Mouse (Mus musculus) limb, embryonic 14.5 days (tissue): ENCODE measurements around the gene Gm20388. TPM values are rescaled to one million over a fixed set of nuclear protein-coding genes. Genes with fewer than 3 reads are reported as not detected.

Experiments used
- ATAC-seq: fragments of 200-750 bp; cut with Nextera tagmentation; 2 replicates; pipeline ENCODE4 v1.8.0; 2017; ENCODE audit warnings: low read depth, moderate number of reproducible peaks, moderate TSS enrichment; ENCODE audit not compliant: low FRiP score
- DNase-seq: peaks from one replicate; pipeline ENCODE4 v3.0.0-alpha.2; 2015; ENCODE audit warnings: low spot score
- H3K27ac ChIP-seq: fragments of 300-500 bp; sonication (generic); replicated peaks from 2 replicates; pipeline ENCODE4 v1.5.1; 2014; ENCODE audit warnings: low read depth, mild to moderate bottlenecking, low read length, moderate library complexity, mixed read lengths
- H3K27me3 ChIP-seq: fragments of 300-500 bp; sonication (generic); 2 replicates; pipeline ENCODE4 v1.6.1; 2014; ENCODE audit warnings: low read length, mixed read lengths; ENCODE audit not compliant: control insufficient read depth, insufficient read depth
- H3K36me3 ChIP-seq: fragments of 300-500 bp; sonication (generic); 2 replicates; pipeline ENCODE4 v1.6.1; 2014; ENCODE audit warnings: mild to moderate bottlenecking, low read length, moderate library complexity, mixed read lengths; ENCODE audit not compliant: control insufficient read depth, insufficient read depth
- H3K4me1 ChIP-seq: fragments of 300-500 bp; sonication (generic); 2 replicates; pipeline ENCODE4 v1.6.1; 2014; ENCODE audit warnings: antibody characterized with exemption, low read length, mixed read lengths; ENCODE audit not compliant: control insufficient read depth, insufficient read depth
- H3K4me2 ChIP-seq: fragments of 300-500 bp; sonication (generic); replicated peaks from 2 replicates; pipeline ENCODE4 v1.6.1; 2014; ENCODE audit warnings: low read depth, mild to moderate bottlenecking, low read length, moderate library complexity; ENCODE audit not compliant: severe bottlenecking
- H3K4me3 ChIP-seq: fragments of 300-500 bp; sonication (generic); replicated peaks from 2 replicates; pipeline ENCODE4 v1.5.1; 2014; ENCODE audit warnings: low read length
- H3K9ac ChIP-seq: fragments of 300-500 bp; sonication (generic); 2 replicates; pipeline ENCODE4 v1.6.1; 2014; ENCODE audit warnings: mild to moderate bottlenecking, low read depth, low read length, moderate library complexity; ENCODE audit not compliant: severe bottlenecking
- H3K9me3 ChIP-seq: fragments of 300-500 bp; sonication (generic); 2 replicates; pipeline ENCODE4 v1.6.1; 2016; ENCODE audit warnings: low read length; ENCODE audit not compliant: control insufficient read depth
- POLR2A ChIP-seq: fragments of 200-500 bp; IDR thresholded peaks from 2 replicates; pipeline ENCODE4 v1.8.0; 2012; ENCODE audit warnings: inconsistent platforms, mild to moderate bottlenecking, moderate library complexity, borderline replicate concordance; ENCODE audit not compliant: insufficient read depth, insufficient read length; ENCODE audit errors: extremely low read depth
- WGBS: fragments of 180-500 bp; shearing (Covaris S2); extraction: QIAGEN DNeasy Blood & Tissue Kit; methylation state at CpG from one replicate; pipeline ENCODE4 v1.1.7; 2014; 5-methylcytosine and 5-hydroxymethylcytosine counted together
- polyA plus RNA-seq, 2 experiments: library from polyadenylated mRNA; depleted of rRNA in 1 of 2; stranded (reverse) in 1 of 2; unstranded in 1 of 2; fragments of >200 nt; fragmentation: Nextera tagmentation in 1 of 2; extraction: Ambion mirVana in 1 of 2; gene quantifications; 2 replicates each; pipeline versions ENCODE4 v1.2.1 to v1.2.3; 2012 to 2014

Gene Gm20388
- polyA plus RNA-seq, 2 experiments: 1.9 to 49.9 TPM

- Histone ChIP-seq H3K27me3 (no peaks in the 10 kb centered on the region), H3K27ac (no peak overlapping the region), H3K4me1 (peaks cover 17% of the 10 kb centered on the region), H3K9me3 (no peaks in the 10 kb centered on the region), H3K36me3 (no peaks in the 10 kb centered on the region), H3K9ac (no peak overlapping the region), H3K4me3 (no peak overlapping the region), H3K4me2 (no peak overlapping the region)
- ATAC-seq (no peak), DNase-seq (no peak)
- TF ChIP-seq POLR2A: no peak
- 36% methylated on average over 3 of the region's 3 CpGs for WGBS
These were observed 1551.5 kb downstream of the Gm20388 start for GRCm38 (mm10) chr8:121462092-121462491.

GRCm38 (mm10) chr8:121468083-121469071 is 1557.7 kb downstream of the Gm20388 start:
- Histone ChIP-seq H3K4me2 (peak overlapping the region; percentile 20; the same call in 1 of the 2 replicates), H3K36me3 (no peaks in the 10 kb centered on the region), H3K4me1 (peaks cover 29% of the 10 kb centered on the region), H3K4me3 (no peak overlapping the region; the same call in 1 of the 2 replicates), H3K9me3 (no peaks in the 10 kb centered on the region), H3K27me3 (no peaks in the 10 kb centered on the region), H3K27ac (peak overlapping the region; percentile 94), H3K9ac (no peak overlapping the region)
- DNase-seq (peak; percentile 83), ATAC-seq (peak; percentile 84)
- 42% methylated on average over 49 of the region's 49 CpGs for WGBS
- TF ChIP-seq POLR2A: no peak

GRCm38 (mm10) chr8:121474161-121474897 is 1563.7 kb downstream of the Gm20388 start:
- H3K27me3 ChIP-seq: no peaks in the 10 kb centered on the region
- DNase-seq: peak; percentile 60
- WGBS: 5% methylated on average over 25 of the region's 25 CpGs
- no peak for TF ChIP-seq POLR2A
- no peak overlapping the region for H3K27ac ChIP-seq
- H3K9ac ChIP-seq: peak overlapping the region; percentile 34; the same call in 1 of the 2 replicates
- peaks cover 33% of the 10 kb centered on the region for H3K4me1 ChIP-seq
- no peaks in the 10 kb centered on the region for H3K36me3 ChIP-seq
- peak; percentile 62; the same call in 1 of the 2 replicates for ATAC-seq
- H3K4me2 ChIP-seq: peak overlapping the region; percentile 39
- H3K9me3 ChIP-seq: no peaks in the 10 kb centered on the region
- peak overlapping the region; percentile 4; the same call in 1 of the 2 replicates for H3K4me3 ChIP-seq

- WGBS: under 1% methylated on average over 17 of the region's 18 CpGs
- ATAC-seq (peak; percentile 33; the same call in 1 of the 2 replicates), DNase-seq (no peak)
- H3K9me3 ChIP-seq: no peaks in the 10 kb centered on the region
- no peak overlapping the region for H3K27ac ChIP-seq
- peak overlapping the region; percentile 4; the same call in 1 of the 2 replicates for H3K4me3 ChIP-seq
- peaks cover 36% of the 10 kb centered on the region for H3K4me1 ChIP-seq
- no peak for TF ChIP-seq POLR2A
- H3K9ac ChIP-seq: peak overlapping the region; percentile 34; the same call in 1 of the 2 replicates
- no peaks in the 10 kb centered on the region for H3K36me3 ChIP-seq
- peak overlapping the region; percentile 39 for H3K4me2 ChIP-seq
- no peaks in the 10 kb centered on the region for H3K27me3 ChIP-seq
These were observed 1564.2 kb downstream of the Gm20388 start for GRCm38 (mm10) chr8:121474898-121475284.

DNA sequence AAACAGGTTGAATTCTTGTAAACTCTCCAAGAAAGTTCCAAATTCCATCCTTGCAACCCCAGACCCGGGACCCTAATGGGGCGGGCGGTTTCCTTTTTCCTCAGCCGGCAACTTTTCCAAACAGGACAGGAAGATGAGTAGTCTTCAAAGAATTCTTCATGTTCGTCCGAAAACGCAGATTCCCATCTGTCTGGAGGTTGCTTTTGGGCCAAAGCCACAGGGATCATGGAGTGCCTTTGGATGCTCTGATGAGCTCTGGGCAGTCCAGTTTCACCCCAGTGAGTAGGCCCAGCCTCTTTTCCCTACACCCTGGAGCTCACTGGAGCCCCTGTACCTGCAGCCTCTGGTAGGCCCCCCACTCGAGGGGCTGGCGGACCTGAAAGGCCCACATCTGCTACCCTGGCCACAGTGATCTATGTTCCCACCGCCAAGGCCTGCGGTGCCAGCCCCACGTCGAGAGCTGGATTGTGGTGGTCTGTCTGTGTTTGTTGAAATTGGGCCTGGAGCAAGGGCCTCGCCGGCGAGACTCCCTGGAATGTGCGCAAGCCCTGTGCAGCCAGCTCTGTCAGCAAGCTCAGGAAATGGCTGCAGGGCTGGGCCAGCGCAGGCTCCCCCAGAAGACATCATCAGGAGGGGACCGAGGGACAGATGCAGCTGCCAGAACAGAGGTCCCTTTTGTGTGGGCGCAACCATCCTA is 1567.4 kb downstream of the Gm20388 start:
- peaks cover 51% of the 10 kb centered on the region for H3K4me1 ChIP-seq
- H3K36me3 ChIP-seq: no peaks in the 10 kb centered on the region
- H3K4me2 ChIP-seq: no peak overlapping the region
- no peak overlapping the region for H3K4me3 ChIP-seq
- DNase-seq (no peak), ATAC-seq (no peak)
- H3K9me3 ChIP-seq: no peaks in the 10 kb centered on the region
- no peaks in the 10 kb centered on the region for H3K27me3 ChIP-seq
- peak overlapping the region; percentile 73 for H3K27ac ChIP-seq
- peak overlapping the region; percentile 1; the same call in 1 of the 2 replicates for H3K9ac ChIP-seq
- 39% methylated on average over 20 of the region's 20 CpGs for WGBS
- TF ChIP-seq POLR2A: no peak
